Comparison of ENCODE assay signal across 13 mouse cellular contexts in genomic region chr4:126234496-126235175, GRCm38 (mm10). TPM values are rescaled to one million over a fixed set of nuclear protein-coding genes. Genes with fewer than 3 reads are reported as not detected.
DNase-seq lines count a peak whose midpoint lies in the region; TF ChIP-seq lines count a peak whose summit lies in the region.
"Had no signal": no experiment of that assay in that cellular context is flagged by ENCODE, and none has a peak within 500 bp of the region (broad histone marks: within the 10 kb centered on the region; RNA-seq: fewer than 3 reads in every experiment).

No protein-coding gene starts in this region.

- WGBS in heart, embryonic 10.5 days: 88% methylated on average over 18 of the region's 18 CpGs
- WGBS in lung, adult 2 months: 50% methylated on average over 18 of the region's 18 CpGs

- no peak for TF ChIP-seq CTCF in lung, adult 2 months (IDR thresholded peaks at IDR 0.05; ENCODE audit: insufficient read depth, low read length)
- no peak for TF ChIP-seq CTCF in ES-Bruce4 (IDR thresholded peaks at IDR 0.05; ENCODE audit: low read depth, low read length)

- no peaks in the 10 kb centered on the region for H3K9me3 ChIP-seq in heart, embryonic 10.5 days
- H3K9me3 ChIP-seq in ES-Bruce4 (replicated peaks; ENCODE audit: control insufficient read depth, insufficient read depth, low read length, poor library complexity, severe bottlenecking): no peaks in the 10 kb centered on the region
- H3K9me3 ChIP-seq: embryonic facial prominence, embryonic 15.5 days; forebrain, embryonic 13.5 days; neural tube, embryonic 12.5 days had no signal

- no peaks in the 10 kb centered on the region for H3K27me3 ChIP-seq in heart, embryonic 10.5 days (ENCODE audit: insufficient read depth, poor library complexity, severe bottlenecking)
- no peaks in the 10 kb centered on the region for H3K27me3 ChIP-seq in ES-Bruce4 (ENCODE audit: control insufficient read depth, insufficient read depth, low read length, poor library complexity, severe bottlenecking)
- H3K27me3 ChIP-seq: embryonic facial prominence, embryonic 15.5 days; forebrain, embryonic 13.5 days; neural tube, embryonic 12.5 days had no signal

- no peak overlapping the region for H3K4me3 ChIP-seq in heart, embryonic 10.5 days
- no peak overlapping the region for H3K4me3 ChIP-seq in lung, adult 2 months (replicated peaks; ENCODE audit: extremely low read depth, low read depth, low read length)
- peak overlapping the region; percentile 75 for H3K4me3 ChIP-seq in ES-Bruce4 (ENCODE audit: low read depth, low read length)
- H3K4me3 ChIP-seq: embryonic facial prominence, embryonic 15.5 days; forebrain, embryonic 13.5 days; neural tube, embryonic 12.5 days had no signal

- peaks cover 36% of the 10 kb centered on the region for H3K4me1 ChIP-seq in heart, embryonic 10.5 days
- H3K4me1 ChIP-seq in lung, adult 2 months (ENCODE audit: control insufficient read depth, insufficient read depth, low read length): peaks cover 18% of the 10 kb centered on the region
- H3K4me1 ChIP-seq in ES-Bruce4 (ENCODE audit: control insufficient read depth, insufficient read depth, low read length): peaks cover 4% of the 10 kb centered on the region

- H3K27ac ChIP-seq in heart, embryonic 10.5 days: peak overlapping the region; percentile 16; the same call in 1 of the 2 replicates
- H3K27ac ChIP-seq in ES-Bruce4 (ENCODE audit: insufficient read depth, low read length): no peak overlapping the region
- H3K27ac ChIP-seq: embryonic facial prominence, embryonic 15.5 days; forebrain, embryonic 13.5 days; hindbrain, postnatal 0 days; neural tube, embryonic 12.5 days had no signal

- H3K9ac ChIP-seq in ES-Bruce4 (ENCODE audit: low read depth, poor library complexity, severe bottlenecking): peak overlapping the region; percentile 61
- H3K9ac ChIP-seq: embryonic facial prominence, embryonic 15.5 days; forebrain, embryonic 13.5 days; neural tube, embryonic 12.5 days had no signal

- TF ChIP-seq POLR2A in lung, adult 2 months (IDR thresholded peaks at IDR 0.05; ENCODE audit: borderline replicate concordance, extremely low read depth, low read depth, low read length): no peak
- TF ChIP-seq POLR2A in ES-Bruce4 (IDR thresholded peaks at IDR 0.05; ENCODE audit: insufficient read depth, low read length): no peak

- peaks cover 100% of the 10 kb centered on the region for H3K36me3 ChIP-seq in heart, embryonic 10.5 days
- H3K36me3 ChIP-seq in ES-Bruce4 (ENCODE audit: control insufficient read depth, insufficient read depth, low read length, poor library complexity, severe bottlenecking): 0 out of 2 replicates have a peak, but pooled peaks cover 2% of the 10 kb centered on the region

- intact Hi-C loops in heart, postnatal 14 days (cut with DNase I): no loop called here

- no peak for DNase-seq in heart, embryonic 10.5 days (ENCODE audit: low spot score)
- DNase-seq in heart, postnatal 14 days: no peak
- peak; percentile 67 to 79 for DNase-seq in lung, adult 18-20 months
- no peak for DNase-seq in lung, adult 2 months
- peak; percentile 80 for DNase-seq in lung, postnatal 10 days
- no peak for DNase-seq in right cerebral cortex, postnatal 36 days (ENCODE audit: low spot score in 2 of 2)
- DNase-seq: adrenal gland, postnatal 36 days; liver had no signal

- TF ChIP-seq EP300 in ES-Bruce4 (IDR thresholded peaks at IDR 0.05; ENCODE audit: insufficient read depth, low read depth, low read length): no peak

RNA-seq across cellular contexts. Expression of gene Map7d1, which starts 21.5 kb away (rescaled TPM):
- polyA plus RNA-seq in heart, embryonic 10.5 days (2016; fragmentation: Nextera tagmentation; extraction: Ambion mirVana): 49.1 and 74.8 TPM in 2 replicates
- 100 to 1,000 TPM; 242 to 246 TPM for total RNA-seq in heart, postnatal 14 days (2021)
- polyA plus RNA-seq in lung, adult 2 months (2012; rRNA removed): 153 and 194 TPM in 2 replicates
- polyA plus RNA-seq in ES-Bruce4 (2011; ENCODE audit: insufficient read depth, insufficient read length, low read depth, missing spikeins): 29.0 and 31.9 TPM in 2 replicates

RNA-seq across cellular contexts. Expression of gene Trappc3, which starts 27.5 kb away (rescaled TPM):
- 74.9 and 86.4 TPM in 2 replicates for polyA plus RNA-seq in heart, embryonic 10.5 days (2016; fragmentation: Nextera tagmentation; extraction: Ambion mirVana)
- total RNA-seq in heart, postnatal 14 days (2021): 10 to 100 TPM; 45.6 to 49.3 TPM
- 31.7 and 51.1 TPM in 2 replicates for polyA plus RNA-seq in lung, adult 2 months (2012; rRNA removed)
- polyA plus RNA-seq in ES-Bruce4 (2011; ENCODE audit: insufficient read depth, insufficient read length, low read depth, missing spikeins): 62.8 TPM in 2 replicates

RNA-seq across cellular contexts. Expression of gene Thrap3, which starts 32.1 kb away (rescaled TPM):
- 194 and 200 TPM in 2 replicates for polyA plus RNA-seq in heart, embryonic 10.5 days (2016; fragmentation: Nextera tagmentation; extraction: Ambion mirVana)
- 100 to 1,000 TPM; 130 to 144 TPM for total RNA-seq in heart, postnatal 14 days (2021)
- 40.0 and 62.8 TPM in 2 replicates for polyA plus RNA-seq in lung, adult 2 months (2012; rRNA removed)
- 456 and 495 TPM in 2 replicates for polyA plus RNA-seq in ES-Bruce4 (2011; ENCODE audit: insufficient read depth, insufficient read length, low read depth, missing spikeins)

RNA-seq across cellular contexts. Expression of gene Col8a2, which starts 52.0 kb away (rescaled TPM):
- 3.3 and 3.7 TPM in 2 replicates for polyA plus RNA-seq in heart, embryonic 10.5 days (2016; fragmentation: Nextera tagmentation; extraction: Ambion mirVana)
- under 1 TPM; 0.79 to 0.85 TPM for total RNA-seq in heart, postnatal 14 days (2021)
- 3.5 and 4.4 TPM in 2 replicates for polyA plus RNA-seq in lung, adult 2 months (2012; rRNA removed)
- polyA plus RNA-seq in ES-Bruce4 (2011; ENCODE audit: insufficient read depth, insufficient read length, low read depth, missing spikeins): 1.0 and 1.2 TPM in 2 replicates

Comparison
In these comparisons a context has a peak if more than half of its experiments do, and no peak if none do; other contexts are left out.
1. DNase-seq: peak in lung, adult 18-20 months (2 of 2) and lung, postnatal 10 days (single experiment); none in heart, embryonic 10.5 days (single experiment), heart, postnatal 14 days (0 of 2), lung, adult 2 months (single experiment) and right cerebral cortex, postnatal 36 days (0 of 2).